Mouse (Mus musculus): ENCODE data around the gene Zranb1. TPM values are rescaled to one million over a fixed set of nuclear protein-coding genes. Genes with fewer than 3 reads are reported as not detected.

Zranb1 gene
- 10 to 100 TPM; 43.8 to 55.4 (median 47.9) TPM for total RNA-seq (2022)

DNA sequence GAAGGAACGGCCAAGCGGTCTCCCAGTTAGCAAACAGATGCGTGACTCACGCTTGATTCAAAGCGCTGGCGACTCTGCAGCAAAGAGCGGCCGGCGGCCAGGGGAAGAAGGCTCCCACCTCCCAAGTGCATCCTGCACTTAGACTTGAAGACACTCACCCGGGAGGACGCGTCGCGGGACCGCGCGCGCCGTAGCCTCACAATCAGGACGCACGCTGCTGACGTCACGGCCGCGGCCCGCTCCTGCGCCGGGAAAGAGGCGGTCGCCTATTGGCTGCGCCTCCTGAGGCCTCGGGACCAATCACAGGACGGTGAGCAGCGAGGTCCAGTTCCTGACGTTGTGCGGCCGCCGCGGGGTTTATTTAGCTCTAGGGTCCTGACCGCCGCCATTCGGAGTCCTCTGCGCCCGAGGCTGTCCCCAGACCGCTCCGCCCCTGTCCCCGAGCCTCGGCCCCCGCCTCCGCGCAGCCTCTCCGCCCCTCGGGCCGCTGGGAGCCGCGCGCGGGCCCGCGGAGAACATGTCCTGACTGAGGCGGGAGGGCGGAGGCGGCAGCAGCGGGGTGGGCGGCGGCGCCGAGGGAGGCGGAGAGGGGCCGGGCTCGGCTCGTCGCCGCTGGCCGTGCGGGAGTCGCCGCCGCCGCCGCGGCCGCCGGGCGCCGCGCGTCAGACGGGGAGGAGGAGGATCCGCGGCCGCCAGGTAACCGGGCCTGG, at the start of gene Zranb1:
TSS of gene Zranb1 (plus strand) at position 293 of the 710 bp plus-strand sequence.
- peak; percentile 98 to 99 for DNase-seq (ENCODE audit: low spot score in 2 of 2)

DNA sequence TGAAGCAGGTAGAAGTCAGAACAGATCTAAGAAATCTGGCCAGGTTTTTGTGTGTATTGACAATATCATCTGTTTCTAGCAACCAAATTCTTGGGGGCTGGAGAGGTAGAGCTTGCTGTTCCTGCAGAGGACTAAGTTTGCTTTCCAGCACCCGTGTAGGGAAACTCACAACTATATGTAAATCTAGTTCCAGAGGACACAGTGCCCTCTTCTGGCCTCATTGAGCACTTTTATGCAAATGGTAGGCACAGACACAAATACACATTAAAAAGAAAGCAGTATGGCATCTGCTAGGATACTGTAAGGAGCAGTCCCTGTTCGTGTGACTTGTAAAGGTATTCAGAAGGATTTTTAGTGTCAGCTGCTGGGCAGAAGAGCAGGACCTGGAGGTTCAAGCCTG, 48.6 kb upstream of the Zranb1 start:
- DNase-seq (ENCODE audit: low spot score in 2 of 2), result no peak

DNA sequence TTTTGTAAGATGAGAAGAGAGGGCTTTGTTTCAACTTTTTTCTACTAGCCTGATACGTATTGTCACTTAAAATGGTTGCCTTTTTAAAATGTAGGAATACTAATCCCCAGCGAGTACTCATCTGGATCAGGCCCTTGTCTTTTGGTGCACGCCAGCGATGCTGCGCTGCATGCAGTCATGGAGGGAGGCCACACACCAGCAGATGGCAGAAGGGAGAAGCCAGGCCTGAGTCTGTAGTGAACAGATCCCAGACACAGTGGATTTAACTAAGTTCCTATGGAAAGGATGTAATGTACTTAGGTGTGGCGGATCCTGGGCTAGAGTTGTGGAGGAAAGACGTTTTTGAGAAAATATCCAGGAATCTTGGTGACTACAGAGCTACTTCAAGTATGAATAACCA, 46.9 kb upstream of the Zranb1 start:
- no peak for DNase-seq (ENCODE audit: low spot score in 2 of 2)

DNA sequence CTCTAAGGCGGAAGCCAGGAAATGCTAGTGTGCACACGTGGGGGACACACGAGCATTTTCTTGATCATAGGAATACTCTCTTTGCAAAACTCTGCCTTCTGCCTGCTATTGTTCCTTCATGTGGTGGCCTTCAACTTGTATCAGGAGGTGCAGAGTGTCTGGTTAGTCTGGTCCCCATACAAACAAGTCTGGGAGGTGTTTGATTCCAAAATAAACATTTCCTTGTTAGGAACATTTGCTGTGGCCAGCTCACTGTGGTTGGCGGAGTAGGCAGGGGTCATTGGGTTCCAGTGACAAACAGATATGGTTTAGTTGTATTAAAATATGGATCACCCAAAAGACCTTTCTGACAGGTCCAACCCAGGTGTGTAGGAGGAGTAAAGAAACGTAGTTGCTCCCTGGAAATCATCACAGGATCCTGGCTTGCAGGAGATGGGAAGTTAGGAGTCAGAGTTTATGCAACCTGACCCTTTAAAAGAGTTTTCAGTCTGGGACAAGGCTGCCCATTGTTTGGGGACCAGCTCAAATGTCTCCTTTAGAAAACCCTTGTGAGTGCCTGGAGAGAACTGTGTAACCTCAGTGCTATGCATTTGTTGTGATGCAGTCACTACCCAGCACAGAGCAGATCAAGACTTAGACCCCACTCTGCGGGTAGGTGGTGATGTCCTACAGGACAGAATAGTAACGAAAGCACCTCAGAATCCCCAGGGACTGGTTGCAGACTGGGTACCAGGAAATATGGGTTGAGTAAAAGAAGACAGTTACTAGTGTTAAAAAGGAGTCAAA, 43.7 kb upstream of the Zranb1 start:
- DNase-seq (ENCODE audit: low spot score in 2 of 2), result no peak

DNA sequence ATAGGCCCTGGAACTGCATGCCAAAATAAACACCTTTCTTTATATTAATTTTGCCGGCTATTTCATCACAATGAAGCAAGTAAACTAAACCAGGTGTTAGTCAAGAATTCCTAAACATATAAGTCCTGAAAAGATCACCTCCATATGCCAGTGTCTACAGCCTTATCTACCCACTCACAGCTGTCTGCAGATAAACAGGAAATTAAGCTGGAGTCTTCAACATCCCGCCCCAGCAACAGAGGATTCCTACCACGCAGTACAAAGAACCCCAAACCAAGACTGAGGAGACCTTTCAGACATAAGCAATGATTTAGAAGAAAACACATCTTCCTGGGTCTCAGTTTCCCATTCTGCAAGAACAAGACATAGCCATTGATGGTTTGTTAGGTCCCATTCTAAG, 42.9 kb upstream of the Zranb1 start:
- DNase-seq (ENCODE audit: low spot score in 2 of 2), result no peak

DNA sequence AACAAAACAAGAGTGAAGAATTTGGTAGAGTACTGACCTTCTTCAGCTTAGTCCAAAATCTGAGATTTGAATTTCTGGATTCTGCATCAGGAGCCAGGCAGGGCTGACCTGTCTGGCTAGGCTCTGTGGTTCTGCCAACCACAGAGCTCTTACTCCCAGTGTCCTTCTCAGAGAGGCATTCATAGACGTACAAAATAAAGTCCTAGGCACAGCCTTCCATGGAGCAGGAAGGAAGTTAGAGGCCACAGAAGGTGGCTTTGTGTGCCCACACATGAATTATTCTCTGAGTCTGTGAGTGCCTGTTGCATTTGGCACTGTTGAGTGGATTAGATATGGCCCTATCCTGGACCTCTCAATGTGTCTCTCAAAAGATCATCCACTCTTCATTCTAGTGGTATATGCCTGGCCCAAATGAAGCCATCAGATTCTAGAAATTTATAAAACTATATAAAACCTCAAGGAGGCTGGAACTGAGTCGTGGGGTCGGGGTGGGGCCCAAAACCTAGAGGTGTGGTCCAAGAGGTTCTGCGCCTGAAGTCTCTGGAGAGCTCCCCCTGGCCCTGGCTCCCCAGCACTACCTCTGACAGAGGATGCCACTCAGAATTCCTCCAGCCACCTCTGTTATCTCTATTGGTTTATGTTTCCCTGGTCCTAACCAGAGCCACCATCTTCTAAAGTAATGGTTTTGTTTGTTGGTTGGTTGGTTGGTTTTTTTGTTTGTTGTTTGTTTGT, 42.3 kb upstream of the Zranb1 start:
- no peak for DNase-seq (ENCODE audit: low spot score in 2 of 2)

DNA sequence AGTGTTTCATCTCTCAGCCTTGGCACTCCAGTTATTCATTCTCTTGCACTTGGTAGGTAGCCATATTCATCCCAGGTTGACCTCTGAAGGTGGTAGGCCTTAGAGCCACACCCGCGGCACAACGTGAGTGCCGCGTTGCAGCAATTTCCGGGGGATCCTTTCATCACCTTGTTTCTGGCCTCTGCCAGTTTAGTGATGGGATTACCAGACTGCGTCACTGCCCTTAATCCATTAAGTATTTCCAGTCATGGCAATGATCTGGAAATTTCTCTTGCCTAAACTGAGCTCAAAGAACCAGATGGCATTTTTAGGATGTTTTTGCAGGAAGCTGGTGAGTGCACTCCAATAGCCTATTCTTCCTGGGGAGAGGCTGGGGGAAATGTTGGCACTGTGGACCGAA, 41.3 kb upstream of the Zranb1 start:
- DNase-seq (ENCODE audit: low spot score in 2 of 2), result no peak

DNA sequence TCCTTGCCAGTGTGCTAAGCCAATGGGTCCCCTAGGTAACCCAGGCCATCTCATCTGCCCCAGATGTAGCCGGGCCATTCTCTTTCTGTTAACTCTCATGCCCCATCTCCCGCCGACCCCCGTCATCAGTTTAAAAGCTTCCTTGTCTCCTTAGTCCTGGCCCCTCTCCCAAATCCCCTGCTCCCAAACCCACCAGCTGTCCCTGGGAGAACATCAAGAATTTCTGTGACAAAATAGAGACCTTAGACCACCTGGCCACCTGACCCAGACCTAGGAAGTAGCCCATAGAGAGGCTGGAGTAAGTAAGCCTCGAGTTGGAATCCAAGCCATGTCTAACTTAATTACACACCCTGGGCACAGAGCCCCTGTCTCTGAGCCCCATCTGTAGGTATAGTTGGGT, 40.7 kb upstream of the Zranb1 start:
- DNase-seq (ENCODE audit: low spot score in 2 of 2), result no peak

DNA sequence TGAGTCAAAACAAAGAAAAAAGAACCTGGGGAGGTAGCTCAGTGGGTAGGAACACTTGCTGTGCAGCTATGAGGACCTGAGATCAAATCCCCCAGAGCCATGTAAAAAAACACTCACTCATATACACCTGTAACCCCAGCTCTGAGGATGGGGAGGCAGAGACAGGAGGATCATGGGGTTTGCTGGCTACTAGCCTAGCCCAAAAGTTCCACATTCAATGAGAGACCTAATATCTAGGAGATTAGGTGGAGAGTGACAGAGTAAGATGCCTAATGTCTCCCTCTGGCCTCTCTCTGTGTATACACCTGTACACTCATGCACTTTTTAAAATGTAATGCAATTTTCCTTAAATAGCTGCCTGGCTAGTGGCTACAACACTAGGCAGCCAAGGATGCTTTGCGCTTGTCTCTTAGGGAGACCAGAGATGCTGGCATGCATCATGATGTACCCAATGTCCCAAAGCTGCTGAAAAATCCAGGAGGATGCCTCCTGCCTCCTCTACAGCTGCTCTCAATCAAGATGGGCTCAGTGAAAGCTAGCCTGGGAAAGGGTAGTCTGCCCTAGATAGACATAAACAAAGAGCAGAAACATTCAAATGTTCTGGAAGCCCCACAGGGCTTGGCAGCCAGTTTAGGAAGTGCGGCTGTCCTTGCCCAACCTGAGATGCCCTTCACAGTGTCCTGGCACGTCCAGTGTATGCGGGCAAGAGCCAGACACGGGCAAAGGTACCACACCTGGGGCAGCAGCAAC, 39.2 kb upstream of the Zranb1 start:
- no peak for DNase-seq (ENCODE audit: low spot score in 2 of 2)

DNA sequence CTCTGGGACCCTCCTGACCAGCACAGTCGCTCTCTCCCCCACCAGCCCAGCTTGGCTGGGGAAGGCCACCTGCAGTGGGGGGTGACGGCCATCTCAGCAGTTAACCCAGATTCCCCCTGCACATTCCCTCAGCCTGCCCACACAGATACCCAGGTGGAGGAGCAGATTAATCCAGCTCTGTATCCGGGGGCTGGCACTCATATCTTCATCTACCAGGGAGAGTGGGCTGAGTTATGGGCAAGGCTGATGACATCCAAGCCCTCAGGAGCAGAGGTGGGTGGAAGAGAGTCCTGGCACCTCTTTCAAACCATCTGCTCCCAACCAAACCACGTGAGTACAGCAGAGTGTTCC, 38.7 kb upstream of the Zranb1 start:
- DNase-seq (ENCODE audit: low spot score in 2 of 2), result no peak

DNA sequence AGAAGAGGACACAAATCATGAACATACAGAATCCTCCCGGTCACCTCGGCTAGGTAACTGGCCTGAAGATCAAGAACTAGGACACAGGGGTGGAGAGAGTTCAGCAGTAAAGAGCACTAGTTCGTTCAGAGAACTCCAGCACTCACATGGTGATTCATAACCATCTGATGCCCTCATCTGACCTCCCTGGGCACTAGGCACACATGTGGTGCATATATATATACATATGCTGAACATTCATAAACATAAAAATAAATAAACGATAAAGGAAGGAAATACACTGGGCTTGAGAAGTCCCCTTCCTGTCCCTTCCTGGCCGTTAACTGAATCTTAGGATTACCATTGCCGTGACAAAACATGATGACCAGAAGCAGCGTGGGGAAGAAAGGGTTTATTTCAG, 38.1 kb upstream of the Zranb1 start:
- DNase-seq (ENCODE audit: low spot score in 2 of 2), result no peak

DNA sequence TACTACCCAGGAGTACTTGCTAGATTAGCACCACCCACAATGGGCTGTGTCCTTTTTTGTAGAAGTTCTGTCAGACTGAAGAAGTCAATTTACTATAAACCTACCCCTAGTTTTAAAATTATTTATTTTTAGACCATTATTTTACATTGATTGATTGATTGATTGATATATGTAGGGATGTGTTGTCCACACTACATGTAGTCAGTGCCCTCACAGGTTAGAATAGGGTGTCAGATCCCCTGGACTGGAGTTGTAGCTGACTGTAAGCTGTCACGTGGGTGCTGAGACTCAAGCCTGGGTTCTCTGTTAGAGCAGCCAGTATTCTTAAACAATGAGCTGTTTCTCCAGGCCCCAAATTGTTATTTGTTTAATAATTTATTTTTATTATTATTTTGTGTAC, 37.6 kb upstream of the Zranb1 start:
- DNase-seq (ENCODE audit: low spot score in 2 of 2), result no peak

DNA sequence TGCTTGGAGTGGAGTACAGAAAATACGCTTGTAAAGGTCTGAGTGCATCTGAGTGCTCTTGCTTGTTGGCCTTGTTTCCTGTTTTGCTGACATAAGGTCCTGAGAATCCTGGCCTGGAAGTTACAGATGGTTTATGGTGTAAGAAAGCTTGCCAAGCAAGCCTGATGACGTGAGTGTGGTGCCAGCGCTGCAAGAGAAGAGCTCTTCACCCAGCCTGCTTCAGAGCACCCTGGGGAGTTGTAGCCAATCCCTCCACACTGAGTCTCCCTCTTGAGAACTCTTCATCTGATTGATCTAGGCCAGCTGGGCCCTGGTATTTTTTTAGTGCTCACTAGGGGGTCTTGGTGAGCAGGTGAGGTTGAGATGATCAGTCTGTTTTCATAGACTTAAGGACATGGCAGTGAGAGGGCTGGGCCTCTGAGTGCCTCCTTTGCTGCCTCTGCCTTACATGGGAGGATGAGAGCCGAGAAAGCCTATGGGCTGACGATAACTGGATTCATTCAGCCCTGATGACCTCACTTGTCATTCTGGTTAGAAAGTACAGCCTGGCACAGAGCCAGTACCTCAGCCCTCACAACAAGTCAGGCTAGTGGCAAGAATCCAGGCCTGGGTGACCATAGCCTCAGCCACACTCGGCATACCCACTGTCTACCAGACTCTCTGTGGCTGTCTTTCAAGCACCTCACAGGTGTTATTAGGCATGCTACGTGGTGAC, 35.9 kb upstream of the Zranb1 start:
- no peak for DNase-seq (ENCODE audit: low spot score in 2 of 2)

DNA sequence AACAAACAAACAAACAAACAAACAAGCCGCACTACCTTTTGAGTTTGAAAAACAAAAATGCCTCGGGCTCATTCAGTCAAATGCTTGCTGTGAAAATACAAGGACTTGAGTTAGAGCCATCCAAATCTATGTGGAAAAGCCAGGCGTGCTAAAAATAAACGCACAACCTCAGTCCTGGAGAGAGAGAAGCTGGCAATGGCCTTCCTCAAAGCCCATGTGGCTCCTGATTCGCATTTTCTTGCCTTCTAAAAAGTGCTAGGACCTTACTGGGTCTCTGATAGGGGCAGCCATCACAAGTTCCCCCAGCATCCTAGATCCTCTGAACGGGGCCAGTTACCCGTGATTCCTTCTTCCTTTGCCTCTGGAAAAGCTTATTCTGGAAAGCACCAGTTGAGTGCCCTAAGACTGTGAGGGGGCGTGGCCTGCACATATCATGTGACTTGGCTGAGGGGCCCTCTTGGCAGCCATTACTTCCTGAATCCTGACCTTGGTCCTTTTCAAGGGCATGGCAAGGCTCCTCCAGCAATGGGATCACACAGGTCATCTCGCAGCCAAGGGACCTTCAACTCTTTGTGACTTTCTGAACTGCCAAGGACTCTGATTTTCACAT, 34.6 kb upstream of the Zranb1 start:
- no peak for DNase-seq (ENCODE audit: low spot score in 2 of 2)

DNA sequence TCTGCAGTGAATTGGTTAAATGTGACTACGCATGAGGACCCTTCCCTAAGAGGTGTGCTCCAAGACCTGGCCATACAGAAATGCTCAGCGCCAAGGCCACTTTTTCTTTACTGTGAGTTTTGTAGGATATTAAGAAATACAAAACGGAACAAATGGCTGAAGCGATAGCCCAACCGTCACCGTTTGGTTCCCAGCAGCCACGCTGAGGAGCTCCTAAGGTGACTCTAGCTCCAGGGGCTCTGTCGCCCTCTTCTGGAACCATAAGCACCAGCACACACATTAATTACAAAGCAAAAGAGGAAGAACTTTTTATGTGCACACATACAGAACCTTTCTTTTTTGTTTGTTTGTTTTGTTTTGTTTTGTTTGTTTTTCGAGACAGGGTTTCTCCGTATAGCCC, 33.7 kb upstream of the Zranb1 start:
- no peak for DNase-seq (ENCODE audit: low spot score in 2 of 2)

DNA sequence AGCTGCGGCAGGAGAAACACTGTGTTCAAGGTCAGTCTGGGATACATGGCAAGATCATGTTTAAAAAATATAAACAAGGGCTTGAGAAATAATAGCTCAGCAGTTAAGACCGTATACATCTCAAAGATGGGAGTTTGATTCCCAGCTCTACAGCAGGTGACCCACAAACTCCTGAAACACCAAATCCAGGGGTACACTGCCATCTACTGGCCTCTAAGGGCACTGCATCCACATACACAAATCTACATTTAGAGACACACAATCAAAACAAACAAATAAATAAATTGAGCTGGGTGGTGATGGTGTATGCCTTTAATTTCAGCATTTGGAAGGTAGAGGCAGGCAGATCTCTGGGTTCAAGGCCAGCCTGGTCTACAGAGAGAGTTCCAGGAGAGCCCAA, 32.7 kb upstream of the Zranb1 start:
- no peak for DNase-seq (ENCODE audit: low spot score in 2 of 2)

DNA sequence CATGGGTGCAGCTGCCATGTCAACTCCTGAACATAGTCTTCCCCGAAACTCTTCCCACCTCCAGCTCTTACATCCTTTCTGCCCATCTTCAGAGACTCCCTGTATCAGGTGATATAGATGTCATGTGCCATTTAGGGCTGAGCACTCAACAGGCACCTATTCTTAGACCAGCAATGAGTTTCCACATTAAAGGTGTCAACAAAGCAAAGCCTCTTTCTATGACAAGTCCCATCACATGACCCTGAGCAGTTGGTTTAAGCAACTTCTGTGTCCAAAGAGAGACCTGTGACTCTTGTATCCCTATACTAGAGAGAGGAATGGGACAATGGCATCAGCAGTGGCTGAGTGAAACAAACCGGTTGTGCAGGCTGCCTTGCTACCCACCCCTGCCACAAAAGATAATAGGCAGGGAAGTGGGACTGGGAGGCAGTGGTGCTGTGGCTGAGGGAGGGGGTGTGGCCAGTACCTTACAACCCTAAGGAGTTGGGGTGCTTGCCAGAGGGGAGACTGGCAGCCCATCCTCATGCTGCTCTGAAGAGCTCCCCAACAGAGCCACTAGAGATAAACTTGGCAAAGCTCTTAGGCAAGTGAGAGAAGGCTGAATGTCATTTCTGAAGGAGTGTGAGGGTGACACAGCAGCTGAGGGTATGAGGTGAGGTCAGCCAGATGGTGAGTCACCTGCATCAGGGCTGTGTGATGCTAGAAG, 30.0 kb upstream of the Zranb1 start:
- no peak for DNase-seq (ENCODE audit: low spot score in 2 of 2)

DNA sequence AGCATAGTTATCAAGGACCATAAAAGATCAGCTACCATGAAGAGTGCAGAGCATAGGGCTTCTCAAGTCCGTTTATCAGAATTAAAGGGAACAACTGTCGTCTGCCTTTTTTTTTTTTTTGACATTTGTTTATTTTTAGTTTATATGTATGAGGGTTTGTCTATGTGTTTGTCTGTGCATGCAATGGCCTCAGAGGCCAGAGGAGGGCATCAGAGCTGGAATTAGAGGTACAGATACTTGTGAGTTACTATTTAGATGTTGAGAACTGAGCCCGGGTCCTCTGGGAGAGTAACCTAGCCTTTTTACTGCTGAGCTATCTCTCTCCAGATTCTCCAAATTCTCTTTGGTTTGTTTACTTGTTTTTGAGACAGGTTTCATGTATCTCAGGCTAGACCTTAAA, 27.1 kb upstream of the Zranb1 start:
- no peak for DNase-seq (ENCODE audit: low spot score in 2 of 2)

DNA sequence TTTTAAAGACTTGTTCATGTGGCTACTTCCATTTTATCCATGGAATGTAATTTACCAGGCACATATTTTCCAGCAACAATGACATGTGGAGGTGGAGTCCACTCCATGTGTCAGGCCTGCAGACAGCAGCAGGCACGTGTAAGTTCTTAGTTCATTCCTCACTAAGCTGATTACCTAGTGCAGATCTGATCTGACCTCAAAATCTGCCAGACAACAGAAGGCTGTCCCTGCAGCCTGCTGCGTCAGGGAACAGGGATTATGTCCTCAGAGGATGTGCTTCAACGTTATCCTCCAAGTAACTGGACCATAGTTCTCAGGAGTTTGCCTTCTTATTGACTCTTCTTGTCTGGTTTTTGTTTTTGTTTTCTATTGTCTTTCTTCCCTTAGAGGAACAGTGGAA, 9.0 kb upstream of the Zranb1 start:
- no peak for DNase-seq (ENCODE audit: low spot score in 2 of 2)

DNA sequence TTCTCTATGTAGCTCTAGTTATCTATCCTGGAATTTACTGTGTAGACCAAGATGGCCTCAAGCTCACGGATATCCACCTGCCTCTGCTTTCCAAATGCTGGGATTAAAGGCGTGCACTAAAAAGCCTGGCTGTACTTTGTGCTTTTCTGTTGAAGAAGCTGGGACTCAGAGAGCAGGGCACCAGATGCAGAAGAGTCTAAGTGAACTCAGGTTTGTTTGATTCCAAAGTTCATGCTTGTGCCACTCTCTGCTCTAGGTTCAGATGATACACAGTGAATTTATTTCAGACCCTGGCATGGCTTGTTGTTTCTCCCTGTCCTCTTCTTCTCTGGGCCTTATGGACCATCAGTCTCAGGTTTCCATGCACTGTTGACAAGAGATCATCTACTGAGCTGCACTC, 5.7 kb upstream of the Zranb1 start:
- DNase-seq (ENCODE audit: low spot score in 2 of 2), result no peak
